Mouse (Mus musculus) embryonic fibroblast, embryonic 13.5 days (primary cell): ENCODE measurements around the gene Tinf2. TPM values are rescaled to one million over a fixed set of nuclear protein-coding genes. Genes with fewer than 3 reads are reported as not detected.

Source experiments
- H3K27ac ChIP-seq: 2 replicates; pipeline ENCODE4 v1.5.1; 2012; ENCODE audit warnings: low read length, control low read depth, inconsistent platforms; ENCODE audit not compliant: insufficient read depth
- H3K4me1 ChIP-seq: 2 replicates; pipeline ENCODE4 v1.6.1; 2011; ENCODE audit warnings: low read length; ENCODE audit not compliant: control insufficient read depth, insufficient read depth
- H3K4me3 ChIP-seq: 2 replicates; pipeline ENCODE4 v1.5.1; 2011; ENCODE audit warnings: mild to moderate bottlenecking, control low read depth, low read length; ENCODE audit not compliant: insufficient read depth
- CTCF ChIP-seq: IDR thresholded peaks from 2 replicates; pipeline ENCODE4 v1.5.1; 2011; ENCODE audit warnings: mild to moderate bottlenecking, control low read depth, low read length, moderate library complexity, borderline replicate concordance; ENCODE audit not compliant: insufficient read depth
- POLR2A ChIP-seq: IDR thresholded peaks from 2 replicates; pipeline ENCODE4 v1.6.1; 2011; ENCODE audit warnings: low read depth, mild to moderate bottlenecking, control low read depth, low read length, moderate library complexity
- polyA plus RNA-seq: library from polyadenylated mRNA; stranded (reverse); fragments of >200 nt; gene quantifications from 2 replicates; pipeline ENCODE4 v1.2.4, GENCODE M21; 2011; ENCODE audit warnings: low read depth; ENCODE audit not compliant: missing spikeins, insufficient read length

Gene Tinf2
- polyA plus RNA-seq, 1 experiment: 19.7 TPM

DNA sequence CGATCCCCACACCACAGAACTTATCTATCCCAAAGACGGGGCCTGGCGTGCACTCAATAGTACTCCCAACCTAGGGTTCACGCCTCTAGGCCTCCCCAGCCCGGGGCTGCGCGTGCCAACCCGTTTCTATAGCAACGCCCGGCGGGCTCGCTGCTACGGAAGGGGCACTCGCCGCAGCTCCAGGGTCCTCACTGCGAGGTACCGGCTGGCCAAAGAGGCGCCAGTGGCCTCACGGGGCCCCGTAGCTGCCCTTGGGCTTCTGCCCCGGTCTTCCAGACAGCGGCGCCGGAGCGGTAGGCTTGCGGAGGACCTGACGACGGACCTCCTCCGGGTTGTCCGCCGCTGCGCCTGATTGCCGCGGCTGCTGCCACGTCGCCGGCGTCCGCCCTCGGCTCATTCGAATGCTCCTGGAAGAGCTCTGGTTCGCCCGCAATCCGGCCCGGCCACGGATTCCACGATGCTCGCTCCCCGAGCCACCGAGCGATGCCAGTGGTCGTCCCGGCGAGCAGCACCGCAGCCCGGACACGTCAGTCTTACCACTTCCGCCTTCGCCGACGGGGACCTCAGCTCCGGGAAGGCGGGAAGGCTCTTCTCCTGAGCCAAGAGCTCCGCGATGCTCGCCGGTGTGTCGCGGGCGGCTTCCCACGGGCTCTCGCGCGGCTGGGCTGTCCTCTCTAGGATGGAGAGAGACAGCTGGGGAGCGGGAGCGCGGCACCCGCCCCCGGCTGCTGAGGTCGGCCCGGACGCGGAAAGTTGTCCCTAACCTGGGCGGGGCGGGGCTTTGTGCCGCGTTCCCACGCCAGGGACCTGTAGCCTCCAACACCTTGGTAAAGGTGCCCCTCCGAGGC lies 38.3 kb downstream of the Tinf2 start, which contains the start of gene Tm9sf1:
Gene Tm9sf1, minus strand, starts transcription at position 747 of the 848 bp plus-strand sequence.
- TF ChIP-seq POLR2A (peak; percentile 49), CTCF (no peak)
- H3K4me1 ChIP-seq: no peaks in the 10 kb centered on the region

DNA sequence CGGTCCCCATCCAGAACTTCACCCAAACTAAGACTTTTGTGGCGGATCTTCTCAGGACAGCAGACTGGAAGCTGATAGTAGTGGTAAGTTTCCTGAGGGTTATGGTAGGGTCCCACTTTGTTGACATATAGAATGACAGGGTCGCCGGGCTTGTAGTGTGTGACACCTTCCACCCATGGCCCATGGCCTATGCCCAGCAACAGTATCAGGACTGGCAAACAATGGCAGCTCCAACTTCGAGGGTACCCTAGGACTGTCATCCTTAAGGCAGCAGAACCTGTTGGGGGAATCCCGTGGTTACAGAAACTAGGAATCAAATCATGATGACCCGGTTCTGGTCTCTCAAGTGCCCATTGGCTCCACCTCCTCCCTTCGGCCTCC lies 39.0 kb downstream of the Tinf2 start:
- no peak for TF ChIP-seq POLR2A
- no peak for TF ChIP-seq CTCF
- Histone ChIP-seq H3K4me1 (no peaks in the 10 kb centered on the region), H3K27ac (peak overlapping the region; percentile 92), H3K4me3 (peak overlapping the region; percentile 83)

More for the DNA sequence above, 38.3 kb downstream of the Tinf2 start, which contains the start of gene Tm9sf1:
- H3K27ac ChIP-seq: peak within 1 kb of the TSS; percentile 92
- H3K4me3 ChIP-seq: peak within 1 kb of the TSS; percentile 83

DNA sequence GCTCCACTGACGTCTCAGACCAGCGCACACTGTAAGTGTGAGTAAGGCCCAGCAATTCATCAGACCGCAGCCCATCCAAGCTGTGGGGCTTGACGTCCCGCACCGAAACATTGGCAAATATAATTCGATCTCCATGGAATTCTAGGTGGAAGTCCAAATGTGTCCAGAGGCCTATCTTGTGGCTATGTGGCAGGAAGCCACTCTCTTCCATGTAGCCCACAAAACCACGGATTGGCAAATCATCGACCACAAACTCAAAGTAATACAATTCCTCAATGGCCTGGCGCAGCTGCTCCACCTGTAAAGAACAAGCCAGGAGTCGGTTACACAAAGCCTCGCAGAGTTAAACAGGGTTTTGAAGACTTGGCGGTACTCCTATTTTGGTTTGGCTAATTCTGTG lies 40.3 kb downstream of the Tinf2 start:
- TF ChIP-seq POLR2A: no peak
- TF ChIP-seq CTCF: no peak
- H3K4me3 ChIP-seq: no peak overlapping the region
- H3K4me1 ChIP-seq: no peaks in the 10 kb centered on the region
- H3K27ac ChIP-seq: no peak overlapping the region

DNA sequence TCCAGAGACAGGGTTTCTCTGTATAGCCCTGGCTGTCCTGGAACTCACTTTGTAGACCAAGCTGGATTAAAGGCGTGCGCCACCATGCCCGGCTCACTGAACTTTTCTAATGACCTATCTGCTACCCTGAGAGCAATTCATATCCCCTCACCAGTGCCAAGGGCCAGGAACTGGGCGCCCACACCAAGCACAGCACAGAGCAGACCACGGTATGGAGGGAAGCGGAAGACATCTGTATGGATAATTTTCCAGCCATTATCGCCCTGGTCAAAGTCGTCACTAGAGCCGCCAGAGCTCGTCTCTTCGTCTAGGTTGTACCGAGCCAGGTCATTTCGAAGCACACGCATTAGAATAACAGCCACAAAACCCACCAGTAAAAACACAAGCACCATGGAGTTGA lies 40.8 kb downstream of the Tinf2 start:
- Histone ChIP-seq H3K4me3 (no peak overlapping the region), H3K27ac (no peak overlapping the region)
- TF ChIP-seq POLR2A: no peak
- TF ChIP-seq CTCF: no peak

DNA sequence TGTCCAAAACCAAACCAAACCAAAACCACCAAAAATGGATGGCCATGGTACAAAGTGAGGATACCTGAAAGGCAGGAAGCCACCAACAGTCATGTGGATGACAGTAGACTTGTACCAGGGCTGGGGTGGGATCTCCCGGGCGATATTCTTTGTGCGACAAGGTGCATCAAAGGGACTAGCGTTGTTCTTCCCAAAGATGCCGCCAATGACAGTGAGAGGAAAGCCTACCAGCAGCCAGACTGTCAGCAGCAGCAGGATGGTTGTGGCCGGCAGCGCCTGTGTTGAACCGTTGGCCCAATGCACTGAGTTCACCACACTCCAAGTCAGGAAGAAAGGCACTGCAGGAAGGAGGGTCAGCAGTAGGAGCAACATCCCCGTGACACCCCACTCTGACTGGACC lies 43.8 kb downstream of the Tinf2 start, which contains the start of gene Gm49378:
Gene Gm49378, minus strand, starts transcription at position 101 of the 400 bp plus-strand sequence.
- no peak within 1 kb of the TSS for H3K27ac ChIP-seq
- no peak for TF ChIP-seq CTCF
- no peak for TF ChIP-seq POLR2A
- H3K4me3 ChIP-seq: no peak within 1 kb of the TSS
- 0 out of 2 replicates have a peak, but pooled peaks cover 4% of the 10 kb centered on the region for H3K4me1 ChIP-seq

More for the DNA sequence above, 40.8 kb downstream of the Tinf2 start:
- H3K4me1 ChIP-seq: no peaks in the 10 kb centered on the region

DNA sequence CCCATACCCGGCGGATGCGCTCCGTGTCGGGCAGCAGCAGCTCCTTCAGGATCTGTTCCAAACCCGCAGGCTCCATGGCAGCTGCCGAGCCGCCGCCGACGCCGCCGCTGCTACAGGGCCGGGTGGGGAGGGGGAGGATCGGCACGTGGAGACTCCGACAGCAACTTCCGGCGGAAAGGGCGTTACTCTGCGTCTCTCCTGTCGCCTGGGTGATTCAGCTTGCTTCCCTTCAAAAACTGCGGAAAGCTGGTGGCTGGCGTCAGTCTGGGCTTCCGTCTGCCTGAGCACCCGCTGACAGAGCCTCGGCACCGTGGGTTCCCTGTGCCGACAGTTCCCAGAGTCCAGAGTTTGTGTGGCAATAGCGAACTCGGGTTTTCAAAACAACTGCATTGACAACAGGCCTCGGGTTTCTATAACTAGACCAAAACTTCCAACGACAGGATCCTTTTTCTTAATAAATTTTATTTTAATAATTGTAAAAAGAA lies 46.1 kb downstream of the Tinf2 start, which contains the start of gene Ipo4:
Gene Ipo4, minus strand, starts transcription at position 435 of the 485 bp plus-strand sequence.
- Histone ChIP-seq H3K27ac (peak within 1 kb of the TSS; percentile 84), H3K4me1 (0 out of 2 replicates have a peak, but pooled peaks cover 4% of the 10 kb centered on the region), H3K4me3 (peak within 1 kb of the TSS; percentile 85)
- TF ChIP-seq POLR2A (peak; percentile 83), CTCF (no peak)

DNA sequence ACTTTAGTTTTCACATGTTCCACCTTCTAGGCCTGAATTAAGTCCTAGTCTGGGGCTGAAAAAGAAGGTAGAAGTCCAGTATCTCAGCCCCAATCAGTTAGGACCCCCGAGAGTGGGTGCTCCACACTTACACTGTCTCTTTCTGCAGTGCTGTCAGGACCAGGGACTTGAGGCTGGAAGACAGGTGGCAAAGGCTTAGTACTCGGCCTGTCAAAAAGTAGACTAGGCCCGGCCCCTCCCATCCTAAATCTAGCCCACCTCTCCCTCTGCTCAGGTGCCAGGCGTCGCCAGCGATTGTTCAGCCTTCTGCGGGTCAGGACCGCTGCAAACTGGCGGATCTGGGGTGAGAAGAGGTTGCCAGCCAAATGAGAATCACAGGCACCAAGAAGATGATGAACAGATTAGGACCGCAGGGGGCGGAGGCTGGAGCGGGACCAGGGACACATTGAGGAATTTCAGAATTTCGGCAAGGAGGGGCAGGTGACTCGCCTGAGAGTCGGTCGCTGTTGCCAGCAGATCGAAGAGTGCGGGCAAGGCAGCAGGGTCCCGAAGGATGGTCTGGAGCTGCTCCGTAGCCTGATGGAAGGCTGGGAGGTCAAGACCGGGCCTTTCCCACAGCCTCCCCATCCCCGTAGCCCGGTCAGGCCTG lies 46.6 kb downstream of the Tinf2 start:
- TF ChIP-seq CTCF (no peak), POLR2A (no peak)
- Histone ChIP-seq H3K27ac (peak overlapping the region; percentile 84), H3K4me3 (peak overlapping the region; percentile 85), H3K4me1 (0 out of 2 replicates have a peak, but pooled peaks cover 4% of the 10 kb centered on the region)

DNA sequence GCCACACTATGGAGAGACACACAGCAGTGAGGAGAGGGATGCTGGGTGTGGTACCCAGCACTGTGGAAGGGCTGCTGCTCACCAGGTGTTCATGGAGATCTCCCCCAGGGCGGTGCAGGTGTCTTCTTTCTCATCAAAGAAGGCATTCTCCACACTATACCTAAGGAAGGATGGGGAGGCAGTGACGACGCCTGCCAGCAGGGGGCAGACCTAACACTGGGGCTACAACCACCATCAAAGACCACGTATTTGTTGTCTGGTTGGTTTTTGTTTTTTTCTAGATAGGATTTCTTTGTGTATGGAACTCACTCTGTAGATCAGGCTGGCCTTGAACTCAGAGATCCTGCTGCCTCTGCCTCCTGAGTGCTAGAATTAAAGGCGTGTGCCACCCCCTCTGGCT lies 52.3 kb downstream of the Tinf2 start:
- TF ChIP-seq POLR2A (no peak), CTCF (peak; percentile 84; the same call in 1 of the 2 replicates)
- Histone ChIP-seq H3K4me3 (no peak overlapping the region), H3K4me1 (0 out of 2 replicates have a peak, but pooled peaks cover 4% of the 10 kb centered on the region), H3K27ac (no peak overlapping the region)

DNA sequence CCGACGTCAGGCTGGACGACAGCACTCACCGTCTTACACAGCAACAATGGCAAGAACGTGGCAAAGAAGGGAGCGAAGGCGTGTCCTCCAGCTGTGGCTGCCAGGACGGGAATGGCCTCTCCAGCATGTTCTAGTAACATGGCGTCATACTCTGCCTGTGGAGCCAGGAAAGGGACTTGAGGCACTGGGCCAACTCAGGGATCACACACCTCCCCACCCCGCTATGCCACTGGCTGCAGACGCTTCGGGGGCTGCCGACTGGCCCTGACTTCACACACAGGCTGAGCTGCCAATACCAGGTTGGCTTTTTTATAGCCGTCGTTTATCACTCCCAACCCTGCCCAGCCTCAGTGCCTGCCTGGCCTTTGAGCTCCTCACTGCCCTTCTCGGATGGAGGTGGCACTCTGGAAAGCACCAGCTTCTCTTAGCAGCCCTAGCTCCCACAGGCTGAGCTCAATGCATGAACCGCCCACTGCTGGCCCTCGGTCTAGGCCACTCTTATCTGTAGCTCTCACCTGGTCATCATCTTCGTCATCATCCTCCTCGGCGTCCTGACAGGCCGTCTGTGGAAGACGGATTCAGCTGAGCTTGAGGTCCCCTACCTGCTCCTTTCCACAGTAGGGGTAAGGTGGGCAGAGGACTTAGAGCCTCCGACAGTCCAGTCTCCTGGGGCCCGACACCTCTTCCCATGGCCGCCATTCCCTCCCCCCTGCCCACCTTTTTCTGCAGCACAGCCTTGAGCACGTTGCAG lies 53.4 kb downstream of the Tinf2 start:
- Histone ChIP-seq H3K27ac (no peak overlapping the region), H3K4me3 (no peak overlapping the region), H3K4me1 (no peaks in the 10 kb centered on the region)
- no peak for TF ChIP-seq CTCF
- no peak for TF ChIP-seq POLR2A

Other genes starting within 250 kb of the Tinf2 start
- gene Dhrs4, start 203.1 kb downstream of the Tinf2 start, polyA plus RNA-seq: 39.6 and 51.8 TPM in 2 replicates
- gene Carmil3, start 191.2 kb downstream of the Tinf2 start, polyA plus RNA-seq: 0.77 and 2.9 TPM in 2 replicates
- gene Cpne6, start 171.4 kb downstream of the Tinf2 start, polyA plus RNA-seq: not detected in 2 replicates
- not detected in 2 replicates for gene Nrl, start 156.8 kb downstream of the Tinf2 start, polyA plus RNA-seq
- 120 and 151 TPM in 2 replicates for gene Pck2, start 141.6 kb downstream of the Tinf2 start, polyA plus RNA-seq
- 19.4 and 20.7 TPM in 2 replicates for gene Dcaf11, start 121.8 kb downstream of the Tinf2 start, polyA plus RNA-seq
- not detected in 2 replicates for gene A730061H03Rik, start 121.4 kb downstream of the Tinf2 start, polyA plus RNA-seq
- not detected in 2 replicates for gene Fitm1, start 106.2 kb downstream of the Tinf2 start, polyA plus RNA-seq
- gene Psme1, start 103.7 kb downstream of the Tinf2 start, polyA plus RNA-seq: 87.2 and 116 TPM in 2 replicates
- 8.9 and 10.0 TPM in 2 replicates for gene Emc9, start 96.5 kb downstream of the Tinf2 start, polyA plus RNA-seq
- 169 and 242 TPM in 2 replicates for gene Psme2, start 90.7 kb downstream of the Tinf2 start, polyA plus RNA-seq
- gene Rnf31, start 90.1 kb downstream of the Tinf2 start, polyA plus RNA-seq: 17.0 and 24.7 TPM in 2 replicates
- gene Irf9, start 78.2 kb downstream of the Tinf2 start, polyA plus RNA-seq: 24.2 and 33.2 TPM in 2 replicates
- gene Rec8, start 63.8 kb downstream of the Tinf2 start, polyA plus RNA-seq: 0.65 TPM in 1 of 2 replicates, not detected in the other
- gene Ipo4, start 45.9 kb downstream of the Tinf2 start, polyA plus RNA-seq: 131 and 143 TPM in 2 replicates
- gene Gm49378, start 43.9 kb downstream of the Tinf2 start, polyA plus RNA-seq: 13.1 and 22.2 TPM in 2 replicates
- gene Tm9sf1, start 38.0 kb downstream of the Tinf2 start, polyA plus RNA-seq: 77.1 and 90.9 TPM in 2 replicates
- gene Tssk4, start 31.6 kb downstream of the Tinf2 start, polyA plus RNA-seq: 0.73 and 0.81 TPM in 2 replicates
- 28.9 and 30.0 TPM in 2 replicates for gene Mdp1, start 21.3 kb downstream of the Tinf2 start, polyA plus RNA-seq
- 33.6 and 34.1 TPM in 2 replicates for gene Gmpr2, start 9.9 kb downstream of the Tinf2 start, polyA plus RNA-seq
- 287 and 295 TPM in 2 replicates for gene Nedd8, start 9.7 kb downstream of the Tinf2 start, polyA plus RNA-seq
- 0.25 and 0.32 TPM in 2 replicates for gene Tgm1, start 32.1 kb upstream of the Tinf2 start, polyA plus RNA-seq
- 11.5 and 16.3 TPM in 2 replicates for gene Rabggta, start 40.4 kb upstream of the Tinf2 start, polyA plus RNA-seq
- 55.1 and 61.6 TPM in 2 replicates for gene Dhrs1, start 63.9 kb upstream of the Tinf2 start, polyA plus RNA-seq
- 36.4 and 37.5 TPM in 2 replicates for gene Nop9, start 63.9 kb upstream of the Tinf2 start, polyA plus RNA-seq
- 0.95 TPM in 1 of 2 replicates, not detected in the other for gene Cideb, start 76.6 kb upstream of the Tinf2 start, polyA plus RNA-seq
- gene Ltb4r2, start 79.6 kb upstream of the Tinf2 start, polyA plus RNA-seq: 2.0 TPM in 2 replicates
- 0.82 and 1.0 TPM in 2 replicates for gene Ltb4r1, start 84.1 kb upstream of the Tinf2 start, polyA plus RNA-seq
- 8.7 and 18.0 TPM in 2 replicates for gene Adcy4, start 102.3 kb upstream of the Tinf2 start, polyA plus RNA-seq
- gene Ripk3, start 107.0 kb upstream of the Tinf2 start, polyA plus RNA-seq: 109 and 141 TPM in 2 replicates
- gene Nfatc4, start 141.3 kb upstream of the Tinf2 start, polyA plus RNA-seq: 88.8 and 98.2 TPM in 2 replicates
- 31.7 and 36.6 TPM in 2 replicates for gene Nynrin, start 172.2 kb upstream of the Tinf2 start, polyA plus RNA-seq
- gene Cbln3, start 202.6 kb upstream of the Tinf2 start, polyA plus RNA-seq: 0.23 and 0.35 TPM in 2 replicates
- gene Khnyn, start 203.1 kb upstream of the Tinf2 start, polyA plus RNA-seq: 15.4 and 17.5 TPM in 2 replicates
- 19.6 and 25.0 TPM in 2 replicates for gene Sdr39u1, start 218.5 kb upstream of the Tinf2 start, polyA plus RNA-seq